Mouse (Mus musculus): ENCODE results near the gene Pik3c2b. TPM values are rescaled to one million over a fixed set of nuclear protein-coding genes. Genes with fewer than 3 reads are reported as not detected.

Pik3c2b gene
- polyA plus RNA-seq, 1 experiment, result 11.9 TPM

DNA sequence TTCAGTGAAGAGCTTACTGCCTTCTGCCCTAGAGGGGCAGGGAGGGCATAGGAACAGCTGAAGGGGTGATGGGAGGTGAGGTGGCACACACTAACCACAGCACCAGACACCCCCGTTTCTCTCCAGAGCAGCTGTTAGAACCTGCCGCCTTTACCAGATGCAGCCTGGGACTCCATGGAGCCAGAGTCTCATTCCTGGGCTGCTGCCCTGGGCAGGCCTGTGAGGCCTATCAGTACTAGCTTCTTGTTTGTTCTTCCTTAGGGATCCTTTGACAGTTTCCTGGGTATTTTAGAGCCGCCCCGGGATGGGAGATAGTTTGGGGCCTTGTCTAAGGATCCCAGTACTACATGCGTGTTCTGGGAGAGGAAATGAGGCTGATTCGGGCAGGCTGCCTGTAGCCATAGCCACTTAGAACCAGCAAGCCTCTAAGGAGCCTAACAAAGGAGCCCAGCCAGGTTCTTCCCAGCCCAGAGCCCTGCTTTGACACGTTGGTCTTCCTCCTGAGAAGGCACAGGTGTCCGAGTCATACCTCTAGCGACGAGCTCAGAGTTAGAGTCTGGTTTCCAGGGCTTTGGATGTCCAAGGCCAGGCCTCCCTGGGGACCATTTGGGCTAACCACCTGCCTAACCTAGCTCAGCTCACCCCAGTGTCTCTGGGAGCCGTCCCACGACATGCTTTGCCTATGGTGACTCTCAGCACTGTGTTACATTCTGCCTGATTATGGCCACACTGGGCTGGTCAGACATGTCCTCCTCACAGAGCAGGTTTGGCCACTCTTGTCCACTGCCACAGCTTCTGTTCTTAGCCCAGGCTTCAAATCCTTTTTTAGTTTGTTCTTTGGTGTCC, 24.0 kb downstream of the Pik3c2b start:
- no peak for DNase-seq
- no peak for TF ChIP-seq POLR2A (IDR thresholded peaks at IDR 0.05; ENCODE audit: borderline replicate concordance, extremely low read depth, low read depth, low read length)
- TF ChIP-seq CTCF (IDR thresholded peaks at IDR 0.05; ENCODE audit: insufficient read depth, low read length), result no peak
- Histone ChIP-seq H3K4me3 (replicated peaks; ENCODE audit: extremely low read depth, low read depth, low read length) (no peak overlapping the region), H3K4me1 (ENCODE audit: control insufficient read depth, insufficient read depth, low read length) (peaks cover 23% of the 10 kb centered on the region)
- WGBS, result 47% methylated on average over 12 of the region's 12 CpGs

DNA sequence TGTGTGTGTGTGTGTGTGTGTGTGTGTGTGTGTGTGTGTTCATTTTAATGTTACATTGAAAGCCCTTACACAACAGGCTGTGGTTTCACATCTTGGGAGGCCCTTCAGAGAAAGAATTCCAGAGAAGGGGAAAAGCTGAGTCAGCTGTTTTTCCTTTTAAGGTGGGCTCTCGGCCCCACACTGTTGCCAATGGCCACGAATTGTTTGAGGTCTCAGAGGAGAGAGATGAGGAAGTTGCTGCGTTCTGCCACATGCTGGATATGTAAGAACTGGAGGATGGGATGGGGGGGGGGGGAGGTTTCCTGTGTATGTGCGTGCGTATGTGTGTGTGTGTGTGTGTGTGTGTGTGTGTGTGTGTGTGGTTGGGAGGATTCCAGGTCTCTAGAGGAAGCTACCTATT, 24.7 kb downstream of the Pik3c2b start:
- DNase-seq, result no peak
- Histone ChIP-seq H3K4me1 (ENCODE audit: control insufficient read depth, insufficient read depth, low read length) (peaks cover 23% of the 10 kb centered on the region), H3K4me3 (replicated peaks; ENCODE audit: extremely low read depth, low read depth, low read length) (no peak overlapping the region)
- TF ChIP-seq POLR2A (IDR thresholded peaks at IDR 0.05; ENCODE audit: borderline replicate concordance, extremely low read depth, low read depth, low read length) (no peak), CTCF (IDR thresholded peaks at IDR 0.05; ENCODE audit: insufficient read depth, low read length) (no peak)
- WGBS, result 14% methylated on average over 5 of the region's 5 CpGs

DNA sequence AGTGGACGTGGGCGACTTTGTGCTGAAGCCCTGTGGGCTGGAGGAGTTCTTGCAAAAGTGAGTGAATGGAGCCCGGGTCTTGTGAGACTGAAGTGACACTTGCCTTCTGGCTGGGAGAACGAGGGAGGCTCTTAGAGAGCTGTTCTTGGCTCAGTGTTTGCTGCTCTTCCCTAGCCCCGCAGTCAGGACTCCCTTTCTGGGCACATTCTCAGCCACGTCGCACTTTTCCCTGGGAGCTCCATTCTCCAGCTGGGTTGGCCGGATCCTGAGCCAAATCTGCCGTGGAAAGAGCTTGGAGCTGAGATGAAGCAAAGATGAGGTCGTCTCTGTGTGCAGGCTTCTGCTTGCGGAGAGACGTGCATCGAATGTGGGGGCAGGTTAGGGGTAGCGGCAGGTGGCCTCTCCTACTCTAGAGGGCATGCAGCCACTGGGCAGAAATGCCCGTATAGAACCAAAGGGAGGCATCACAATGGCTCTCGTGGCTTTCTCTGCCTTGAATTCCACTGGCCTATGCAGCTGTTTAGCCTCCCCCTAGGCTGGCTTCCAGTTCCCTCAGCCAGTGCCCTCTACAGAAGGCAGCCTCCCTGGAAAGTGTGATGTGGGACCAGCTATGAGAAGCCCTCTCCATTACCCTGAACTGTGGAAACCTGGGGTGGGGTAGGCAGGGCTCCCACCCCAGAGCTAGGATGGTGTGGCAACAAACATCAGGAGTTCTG, 26.4 kb downstream of the Pik3c2b start:
- WGBS, result 53% methylated on average over 16 of the region's 16 CpGs
- no peak for DNase-seq
- TF ChIP-seq CTCF (IDR thresholded peaks at IDR 0.05; ENCODE audit: insufficient read depth, low read length) (no peak), POLR2A (IDR thresholded peaks at IDR 0.05; ENCODE audit: borderline replicate concordance, extremely low read depth, low read depth, low read length) (no peak)
- Histone ChIP-seq H3K4me1 (ENCODE audit: control insufficient read depth, insufficient read depth, low read length) (peaks cover 27% of the 10 kb centered on the region), H3K4me3 (replicated peaks; ENCODE audit: extremely low read depth, low read depth, low read length) (no peak overlapping the region)

DNA sequence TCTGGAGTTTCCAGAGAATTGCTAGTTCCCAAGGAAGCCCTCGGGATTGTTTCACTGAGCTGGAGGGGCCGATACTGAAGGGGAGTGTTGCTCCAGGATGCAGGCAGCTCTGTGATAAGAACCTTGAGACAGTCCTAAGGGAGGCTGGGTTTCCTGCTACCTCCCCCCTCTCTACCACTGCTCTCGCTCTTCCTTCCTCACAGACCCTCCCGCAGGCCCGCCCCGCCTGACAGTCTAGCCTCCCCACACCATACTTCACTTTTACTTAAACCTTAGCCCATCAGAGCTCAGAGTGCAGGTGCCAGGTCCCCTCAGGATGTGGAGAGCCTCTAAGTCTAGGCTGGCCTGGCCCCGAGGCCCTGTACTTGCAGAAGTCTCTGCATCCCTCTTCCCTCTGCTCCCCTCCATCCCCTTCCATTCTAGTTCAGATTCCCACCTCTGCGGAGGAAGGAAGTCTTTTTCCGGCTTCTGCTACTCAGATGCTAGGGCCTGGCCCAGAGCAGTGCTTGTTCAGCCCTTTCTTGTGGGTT, 27.9 kb downstream of the Pik3c2b start:
- 36% methylated on average over 9 of the region's 9 CpGs for WGBS
- H3K4me3 ChIP-seq (replicated peaks; ENCODE audit: extremely low read depth, low read depth, low read length), result no peak overlapping the region
- no peak for DNase-seq
- H3K4me1 ChIP-seq (ENCODE audit: control insufficient read depth, insufficient read depth, low read length), result peaks cover 33% of the 10 kb centered on the region
- no peak for TF ChIP-seq POLR2A (IDR thresholded peaks at IDR 0.05; ENCODE audit: borderline replicate concordance, extremely low read depth, low read depth, low read length)
- TF ChIP-seq CTCF (IDR thresholded peaks at IDR 0.05; ENCODE audit: insufficient read depth, low read length), result no peak

GRCm38 (mm10) chr1:133074541-133074940, 29.1 kb downstream of the Pik3c2b start:
- TF ChIP-seq POLR2A (IDR thresholded peaks at IDR 0.05; ENCODE audit: borderline replicate concordance, extremely low read depth, low read depth, low read length), result no peak
- no peak for TF ChIP-seq CTCF (IDR thresholded peaks at IDR 0.05; ENCODE audit: insufficient read depth, low read length)
- WGBS, result 95% methylated on average over 13 of the region's 13 CpGs
- no peak for DNase-seq
- H3K4me1 ChIP-seq (ENCODE audit: control insufficient read depth, insufficient read depth, low read length), result peaks cover 24% of the 10 kb centered on the region
- H3K4me3 ChIP-seq (replicated peaks; ENCODE audit: extremely low read depth, low read depth, low read length), result no peak overlapping the region

- DNase-seq, result no peak
- Histone ChIP-seq H3K4me3 (replicated peaks; ENCODE audit: extremely low read depth, low read depth, low read length) (no peak overlapping the region), H3K4me1 (ENCODE audit: control insufficient read depth, insufficient read depth, low read length) (peaks cover 20% of the 10 kb centered on the region)
- 68% methylated on average over 6 of the region's 6 CpGs for WGBS
- no peak for TF ChIP-seq POLR2A (IDR thresholded peaks at IDR 0.05; ENCODE audit: borderline replicate concordance, extremely low read depth, low read depth, low read length)
- TF ChIP-seq CTCF (IDR thresholded peaks at IDR 0.05; ENCODE audit: insufficient read depth, low read length), result no peak
Observed at GRCm38 (mm10) chr1:133075651-133076400, 30.4 kb downstream of the Pik3c2b start.

GRCm38 (mm10) chr1:133076681-133077514, 31.4 kb downstream of the Pik3c2b start:
- TF ChIP-seq CTCF (IDR thresholded peaks at IDR 0.05; ENCODE audit: insufficient read depth, low read length) (no peak), POLR2A (IDR thresholded peaks at IDR 0.05; ENCODE audit: borderline replicate concordance, extremely low read depth, low read depth, low read length) (no peak)
- H3K4me1 ChIP-seq (ENCODE audit: control insufficient read depth, insufficient read depth, low read length), result peaks cover 18% of the 10 kb centered on the region
- WGBS, result 40% methylated on average over 20 of the region's 20 CpGs
- no peak overlapping the region for H3K4me3 ChIP-seq (replicated peaks; ENCODE audit: extremely low read depth, low read depth, low read length)
- no peak for DNase-seq

GRCm38 (mm10) chr1:133077606-133078337, 32.3 kb downstream of the Pik3c2b start:
- Histone ChIP-seq H3K4me3 (replicated peaks; ENCODE audit: extremely low read depth, low read depth, low read length) (no peak overlapping the region), H3K4me1 (ENCODE audit: control insufficient read depth, insufficient read depth, low read length) (peaks cover 14% of the 10 kb centered on the region)
- 58% methylated on average over 12 of the region's 12 CpGs for WGBS
- no peak for TF ChIP-seq CTCF (IDR thresholded peaks at IDR 0.05; ENCODE audit: insufficient read depth, low read length)
- no peak for TF ChIP-seq POLR2A (IDR thresholded peaks at IDR 0.05; ENCODE audit: borderline replicate concordance, extremely low read depth, low read depth, low read length)
- DNase-seq, result no peak
